Mouse (Mus musculus): ENCODE measurements around the gene Phyh. TPM values are rescaled to one million over a fixed set of nuclear protein-coding genes. Genes with fewer than 3 reads are reported as not detected.
"Not testable (repeated sequence)": the region's sequence is repeated elsewhere in the genome, so short reads cannot be mapped to it uniquely, and the experiment has no call there.

Gene Phyh
- polyA plus RNA-seq, 1 experiment: 117 TPM

- DNase-seq (ENCODE audit: low spot score): peak; percentile 37
Observed at GRCm38 (mm10) chr2:4917326-4918021, 1.3 kb upstream of the Phyh start.

GRCm38 (mm10) chr2:4921019-4921418, 2.2 kb downstream of the Phyh start:
- no peak for DNase-seq (ENCODE audit: low spot score)

- DNase-seq (ENCODE audit: low spot score): no peak
Observed at GRCm38 (mm10) chr2:4922476-4923164, 3.8 kb downstream of the Phyh start.

GRCm38 (mm10) chr2:4927391-4927790, 8.6 kb downstream of the Phyh start:
- no peak for DNase-seq (ENCODE audit: low spot score)

- DNase-seq (ENCODE audit: low spot score): no peak
Observed at GRCm38 (mm10) chr2:4929230-4929629, 10.4 kb downstream of the Phyh start.

- DNase-seq (ENCODE audit: low spot score): no peak
Observed at GRCm38 (mm10) chr2:4934516-4934915, 15.7 kb downstream of the Phyh start.

- DNase-seq (ENCODE audit: low spot score): no peak
Observed at GRCm38 (mm10) chr2:4937931-4938330, 19.1 kb downstream of the Phyh start.

- DNase-seq (ENCODE audit: low spot score): no peak
Observed at GRCm38 (mm10) chr2:4940861-4941260, 22.0 kb downstream of the Phyh start.

- not testable (repeated sequence) for DNase-seq (ENCODE audit: low spot score)
Observed at GRCm38 (mm10) chr2:4949691-4950090, 30.9 kb downstream of the Phyh start.

- DNase-seq (ENCODE audit: low spot score): no peak
Observed at GRCm38 (mm10) chr2:4950986-4951385, 32.2 kb downstream of the Phyh start.

GRCm38 (mm10) chr2:4954216-4954760, 35.5 kb downstream of the Phyh start:
- no peak for DNase-seq (ENCODE audit: low spot score)

- DNase-seq (ENCODE audit: low spot score): no peak
Observed at GRCm38 (mm10) chr2:4958039-4958438, 39.2 kb downstream of the Phyh start.

GRCm38 (mm10) chr2:4967806-4968205, 49.0 kb downstream of the Phyh start:
- no peak for DNase-seq (ENCODE audit: low spot score)

- DNase-seq (ENCODE audit: low spot score): no peak
Observed at GRCm38 (mm10) chr2:4969083-4969482, 50.3 kb downstream of the Phyh start.

- DNase-seq (ENCODE audit: low spot score): no peak
Observed at GRCm38 (mm10) chr2:4975807-4976206, 57.0 kb downstream of the Phyh start, which contains the start of gene Ucma. Ucma (plus strand) TSS chr2:4976122.

GRCm38 (mm10) chr2:4978091-4978490, 59.3 kb downstream of the Phyh start:
- no peak for DNase-seq (ENCODE audit: low spot score)

GRCm38 (mm10) chr2:4983987-4984386, 65.2 kb downstream of the Phyh start:
- no peak for DNase-seq (ENCODE audit: low spot score)

- DNase-seq (ENCODE audit: low spot score): no peak
Observed at GRCm38 (mm10) chr2:4985000-4985399, 66.2 kb downstream of the Phyh start.

GRCm38 (mm10) chr2:4986798-4987197, 68.0 kb downstream of the Phyh start:
- no peak for DNase-seq (ENCODE audit: low spot score)

GRCm38 (mm10) chr2:4987388-4988180, 68.8 kb downstream of the Phyh start:
- no peak for DNase-seq (ENCODE audit: low spot score)

Data from urinary bladder, adult 2 months (tissue).